Comparison of ENCODE assay signal across 13 mouse cellular contexts in the genomic region with DNA sequence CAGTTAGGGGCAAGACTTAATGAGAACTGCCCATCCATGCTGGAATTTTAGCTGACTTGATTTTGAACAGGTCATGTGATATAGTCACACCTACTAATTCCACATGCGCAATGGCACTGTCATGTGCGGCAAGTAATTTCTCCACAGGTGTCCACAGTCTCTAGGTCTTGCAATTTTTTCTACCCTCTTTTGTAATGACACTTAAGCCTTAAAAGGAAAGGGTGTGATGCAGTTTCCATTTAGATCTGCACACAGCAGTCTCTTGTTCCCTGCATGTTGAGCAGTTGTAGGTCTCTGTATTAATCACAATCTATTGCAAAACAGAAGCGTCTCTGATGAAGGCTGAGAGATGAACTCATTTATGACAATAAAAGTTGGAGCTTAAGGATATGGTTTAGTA.
"Had no signal": no experiment of that assay in that cellular context is flagged by ENCODE, and none has a peak within 500 bp of the region (broad histone marks: within the 10 kb centered on the region; RNA-seq: fewer than 3 reads in every experiment).

No protein-coding gene starts in this region.

- DNase-seq: liver; lung, postnatal 10 days; right cerebral cortex, adult 18-20 months; thymus, adult 2 months; thymus, postnatal 14 days had no signal

- H3K9me3 ChIP-seq: liver, embryonic 12.5 days; liver, embryonic 15.5 days; lung, embryonic 15.5 days; midbrain, embryonic 12.5 days; midbrain, embryonic 15.5 days; neural tube, embryonic 12.5 days; neural tube, embryonic 15.5 days had no signal

- H3K4me3 ChIP-seq: liver, embryonic 12.5 days; liver, embryonic 15.5 days; lung, embryonic 15.5 days; midbrain, embryonic 12.5 days; midbrain, embryonic 15.5 days; neural tube, embryonic 12.5 days; neural tube, embryonic 15.5 days had no signal

- H3K36me3 ChIP-seq: liver, embryonic 12.5 days; liver, embryonic 15.5 days; lung, embryonic 15.5 days; midbrain, embryonic 12.5 days; midbrain, embryonic 15.5 days; neural tube, embryonic 12.5 days; neural tube, embryonic 15.5 days had no signal

- H3K4me2 ChIP-seq: liver, embryonic 12.5 days; liver, embryonic 15.5 days; lung, embryonic 15.5 days; midbrain, embryonic 12.5 days; midbrain, embryonic 15.5 days; neural tube, embryonic 12.5 days; neural tube, embryonic 15.5 days had no signal

- H3K27me3 ChIP-seq: liver, embryonic 12.5 days; liver, embryonic 15.5 days; lung, embryonic 15.5 days; midbrain, embryonic 12.5 days; midbrain, embryonic 15.5 days; neural tube, embryonic 12.5 days; neural tube, embryonic 15.5 days had no signal

- H3K4me1 ChIP-seq: liver, embryonic 12.5 days; liver, embryonic 15.5 days; lung, embryonic 15.5 days; midbrain, embryonic 12.5 days; midbrain, embryonic 15.5 days; neural tube, embryonic 12.5 days; neural tube, embryonic 15.5 days had no signal

- H3K9ac ChIP-seq: liver, embryonic 12.5 days; liver, embryonic 15.5 days; lung, embryonic 15.5 days; midbrain, embryonic 12.5 days; midbrain, embryonic 15.5 days; neural tube, embryonic 12.5 days; neural tube, embryonic 15.5 days had no signal

- H3K27ac ChIP-seq: liver, embryonic 12.5 days; liver, embryonic 15.5 days; lung, embryonic 15.5 days; midbrain, embryonic 12.5 days; midbrain, embryonic 15.5 days; neural tube, embryonic 12.5 days; neural tube, embryonic 15.5 days; stomach, postnatal 0 days had no signal

- ATAC-seq: liver, embryonic 12.5 days had no signal
